Mouse (Mus musculus): ENCODE measurements around the gene Faap20. TPM values are rescaled to one million over a fixed set of nuclear protein-coding genes. Genes with fewer than 3 reads are reported as not detected.
A peak's percentile ranks its signal among the peaks of the same experiment; 100 is the strongest.

Faap20 gene
- polyA plus RNA-seq, 1 experiment from 2014 or later, result 61.0 TPM

- no peaks in the 10 kb centered on the region for H3K9me3 ChIP-seq (replicated peaks)
- 56% methylated on average over 16 of the region's 16 CpGs for WGBS
- no peak overlapping the region for H3K9ac ChIP-seq
- no peak overlapping the region for H3K4me3 ChIP-seq
- 0 out of 2 replicates have a peak, but pooled peaks have one; percentile 13 for ATAC-seq (ENCODE audit: insufficient number of reproducible peaks, low FRiP score)
- H3K36me3 ChIP-seq, result no peaks in the 10 kb centered on the region
- H3K27me3 ChIP-seq (replicated peaks), result no peaks in the 10 kb centered on the region
- no peak overlapping the region for H3K4me2 ChIP-seq
- H3K27ac ChIP-seq (ENCODE audit: poor library complexity, severe bottlenecking), result no peak overlapping the region
- H3K4me1 ChIP-seq (replicated peaks), result peaks cover 48% of the 10 kb centered on the region
Measured at GRCm38 (mm10) chr4:155279926-155280767, 30.5 kb downstream of the Faap20 start.

DNA sequence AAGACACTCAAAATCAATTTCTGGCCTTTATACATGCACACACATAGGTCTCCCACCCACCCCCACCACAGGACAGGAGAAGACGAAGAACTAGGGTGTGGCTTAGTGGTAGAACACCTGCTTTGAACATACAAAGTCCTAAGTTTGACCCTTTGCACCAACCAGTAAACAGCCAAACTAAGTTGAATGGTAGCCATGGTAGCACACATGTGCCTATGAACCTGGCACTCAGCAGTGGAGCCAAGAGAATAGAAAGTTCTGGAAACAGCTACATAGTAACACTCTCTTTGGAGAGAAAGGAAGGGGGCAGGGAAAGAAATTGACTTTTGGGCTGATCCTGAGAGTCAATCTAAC is 31.1 kb downstream of the Faap20 start:
- H3K9ac ChIP-seq, result no peak overlapping the region
- H3K27ac ChIP-seq (ENCODE audit: poor library complexity, severe bottlenecking), result no peak overlapping the region
- no peak for ATAC-seq (ENCODE audit: insufficient number of reproducible peaks, low FRiP score)
- H3K9me3 ChIP-seq (replicated peaks), result no peaks in the 10 kb centered on the region
- H3K36me3 ChIP-seq, result no peaks in the 10 kb centered on the region
- WGBS, result 78% methylated on average over 1 of the region's 1 CpGs
- no peak overlapping the region for H3K4me3 ChIP-seq
- no peaks in the 10 kb centered on the region for H3K27me3 ChIP-seq (replicated peaks)
- H3K4me2 ChIP-seq, result no peak overlapping the region
- H3K4me1 ChIP-seq (replicated peaks), result peaks cover 51% of the 10 kb centered on the region

DNA sequence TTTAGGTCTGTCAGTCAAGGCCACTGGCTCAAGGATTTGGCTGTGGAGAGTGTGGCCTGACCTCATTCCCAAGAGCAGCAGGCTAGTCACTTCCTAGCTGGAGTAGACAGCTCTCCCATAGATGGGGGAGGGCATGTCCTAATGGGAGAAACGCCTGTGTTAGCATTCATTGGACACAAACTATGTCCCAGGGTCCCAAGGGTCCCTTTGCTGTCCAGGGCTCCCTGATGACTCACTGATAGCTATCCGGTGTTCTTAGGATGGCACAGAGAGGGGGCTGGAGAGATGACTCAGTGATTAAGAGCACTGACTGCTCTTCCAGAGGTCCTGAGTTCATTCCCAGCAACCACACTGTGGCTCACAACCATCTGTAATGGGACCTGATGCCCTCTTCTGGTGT is 31.6 kb downstream of the Faap20 start:
- 60% methylated on average over 2 of the region's 2 CpGs for WGBS
- Histone ChIP-seq H3K4me1 (replicated peaks) (peaks cover 51% of the 10 kb centered on the region), H3K36me3 (no peaks in the 10 kb centered on the region), H3K27ac (ENCODE audit: poor library complexity, severe bottlenecking) (no peak overlapping the region), H3K27me3 (replicated peaks) (no peaks in the 10 kb centered on the region), H3K9ac (no peak overlapping the region), H3K4me3 (no peak overlapping the region), H3K4me2 (no peak overlapping the region), H3K9me3 (replicated peaks) (no peaks in the 10 kb centered on the region)
- no peak for ATAC-seq (ENCODE audit: insufficient number of reproducible peaks, low FRiP score)

GRCm38 (mm10) chr4:155281652-155282051 is 32.0 kb downstream of the Faap20 start:
- Histone ChIP-seq H3K9ac (no peak overlapping the region), H3K36me3 (no peaks in the 10 kb centered on the region), H3K4me3 (no peak overlapping the region), H3K4me2 (no peak overlapping the region), H3K27ac (ENCODE audit: poor library complexity, severe bottlenecking) (no peak overlapping the region), H3K27me3 (replicated peaks) (no peaks in the 10 kb centered on the region), H3K4me1 (replicated peaks) (peaks cover 51% of the 10 kb centered on the region), H3K9me3 (replicated peaks) (no peaks in the 10 kb centered on the region)
- 76% methylated on average over 8 of the region's 8 CpGs for WGBS
- ATAC-seq (ENCODE audit: insufficient number of reproducible peaks, low FRiP score), result no peak

DNA sequence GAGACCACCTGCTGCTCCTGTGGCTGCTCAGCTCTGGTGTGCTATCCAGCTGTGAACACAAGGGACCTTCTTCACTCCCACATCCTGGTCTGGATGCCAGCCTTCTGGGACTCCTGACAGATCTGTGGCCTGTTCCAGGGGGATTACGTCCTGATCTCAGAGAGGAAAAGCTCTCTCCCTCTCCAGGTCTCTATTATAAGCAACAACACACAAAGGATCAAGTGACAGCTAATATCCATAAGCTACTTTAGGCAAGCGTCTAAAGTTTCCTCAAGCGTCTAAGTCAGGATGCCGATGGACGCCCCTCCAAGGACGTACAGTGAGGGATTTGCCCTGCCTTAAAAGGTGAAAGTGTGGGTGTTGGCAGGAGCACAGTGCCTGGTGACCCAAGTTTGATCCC is 32.6 kb downstream of the Faap20 start:
- no peak overlapping the region for H3K4me2 ChIP-seq
- 46% methylated on average over 6 of the region's 6 CpGs for WGBS
- H3K9me3 ChIP-seq (replicated peaks), result no peaks in the 10 kb centered on the region
- H3K4me3 ChIP-seq, result no peak overlapping the region
- H3K9ac ChIP-seq, result no peak overlapping the region
- H3K4me1 ChIP-seq (replicated peaks), result peaks cover 51% of the 10 kb centered on the region
- H3K27ac ChIP-seq (ENCODE audit: poor library complexity, severe bottlenecking), result no peak overlapping the region; the same call in 1 of the 2 replicates
- H3K27me3 ChIP-seq (replicated peaks), result no peaks in the 10 kb centered on the region
- no peaks in the 10 kb centered on the region for H3K36me3 ChIP-seq
- no peak for ATAC-seq (ENCODE audit: insufficient number of reproducible peaks, low FRiP score)

DNA sequence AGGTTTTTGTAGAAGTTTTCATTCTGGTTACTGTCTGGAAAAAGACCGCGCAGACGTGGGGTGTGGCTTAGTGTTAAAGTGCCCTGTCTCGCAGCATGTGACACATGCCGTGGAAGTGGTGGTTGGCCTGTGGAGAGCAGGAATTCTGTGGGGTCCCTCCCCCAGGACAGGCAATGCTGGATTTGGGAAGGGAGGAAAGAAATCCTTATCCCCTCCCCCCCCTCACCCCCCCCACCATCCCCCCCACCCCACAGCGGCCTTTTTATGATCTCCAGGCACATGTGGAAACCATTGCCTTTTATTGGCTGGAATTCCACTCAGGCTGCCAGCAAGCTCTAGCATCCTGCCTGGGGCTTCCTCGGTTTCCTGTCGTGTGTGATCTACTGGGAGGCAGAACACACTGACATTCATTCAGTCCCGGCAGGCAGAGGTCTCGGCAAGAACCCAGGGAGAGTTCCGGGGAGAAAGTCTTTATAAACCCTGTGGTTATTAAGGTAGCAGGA is 33.5 kb downstream of the Faap20 start:
- no peaks in the 10 kb centered on the region for H3K36me3 ChIP-seq
- H3K9ac ChIP-seq, result no peak overlapping the region
- peak; percentile 54; the same call in 1 of the 2 replicates for ATAC-seq (ENCODE audit: insufficient number of reproducible peaks, low FRiP score)
- WGBS, result 26% methylated on average over 11 of the region's 11 CpGs
- no peaks in the 10 kb centered on the region for H3K9me3 ChIP-seq (replicated peaks)
- H3K4me1 ChIP-seq (replicated peaks), result peaks cover 51% of the 10 kb centered on the region
- H3K4me2 ChIP-seq, result peak overlapping the region; percentile 22
- no peaks in the 10 kb centered on the region for H3K27me3 ChIP-seq (replicated peaks)
- H3K4me3 ChIP-seq, result 0 out of 2 replicates have a peak overlapping the region, but pooled peaks have one; percentile 6
- H3K27ac ChIP-seq (ENCODE audit: poor library complexity, severe bottlenecking), result peak overlapping the region; percentile 72

- Histone ChIP-seq H3K27ac (ENCODE audit: poor library complexity, severe bottlenecking) (peak overlapping the region; percentile 72), H3K4me3 (0 out of 2 replicates have a peak overlapping the region, but pooled peaks have one; percentile 6), H3K27me3 (replicated peaks) (no peaks in the 10 kb centered on the region), H3K9me3 (replicated peaks) (no peaks in the 10 kb centered on the region), H3K9ac (no peak overlapping the region), H3K4me2 (peak overlapping the region; percentile 22), H3K36me3 (no peaks in the 10 kb centered on the region), H3K4me1 (replicated peaks) (peaks cover 51% of the 10 kb centered on the region)
- 65% methylated on average over 9 of the region's 9 CpGs for WGBS
- no peak for ATAC-seq (ENCODE audit: insufficient number of reproducible peaks, low FRiP score)
Measured at GRCm38 (mm10) chr4:155283585-155283984, 34.0 kb downstream of the Faap20 start.

GRCm38 (mm10) chr4:155284521-155285379 is 35.1 kb downstream of the Faap20 start:
- Histone ChIP-seq H3K4me1 (replicated peaks) (peaks cover 51% of the 10 kb centered on the region), H3K9ac (no peak overlapping the region), H3K36me3 (no peaks in the 10 kb centered on the region), H3K4me2 (no peak overlapping the region), H3K27me3 (replicated peaks) (no peaks in the 10 kb centered on the region), H3K4me3 (no peak overlapping the region), H3K9me3 (replicated peaks) (no peaks in the 10 kb centered on the region), H3K27ac (ENCODE audit: poor library complexity, severe bottlenecking) (peak overlapping the region; percentile 49; the same call in 1 of the 2 replicates)
- peak; percentile 41 for ATAC-seq (ENCODE audit: insufficient number of reproducible peaks, low FRiP score)
- WGBS, result 40% methylated on average over 15 of the region's 15 CpGs

- no peak for ATAC-seq (ENCODE audit: insufficient number of reproducible peaks, low FRiP score)
- H3K4me1 ChIP-seq (replicated peaks), result peaks cover 43% of the 10 kb centered on the region
- no peak overlapping the region for H3K27ac ChIP-seq (ENCODE audit: poor library complexity, severe bottlenecking)
- H3K27me3 ChIP-seq (replicated peaks), result no peaks in the 10 kb centered on the region
- no peak overlapping the region for H3K9ac ChIP-seq
- 89% methylated on average over 4 of the region's 4 CpGs for WGBS
- H3K4me3 ChIP-seq, result no peak overlapping the region
- no peaks in the 10 kb centered on the region for H3K9me3 ChIP-seq (replicated peaks)
- no peak overlapping the region for H3K4me2 ChIP-seq
- no peaks in the 10 kb centered on the region for H3K36me3 ChIP-seq
Measured at GRCm38 (mm10) chr4:155286090-155286489, 36.5 kb downstream of the Faap20 start.

DNA sequence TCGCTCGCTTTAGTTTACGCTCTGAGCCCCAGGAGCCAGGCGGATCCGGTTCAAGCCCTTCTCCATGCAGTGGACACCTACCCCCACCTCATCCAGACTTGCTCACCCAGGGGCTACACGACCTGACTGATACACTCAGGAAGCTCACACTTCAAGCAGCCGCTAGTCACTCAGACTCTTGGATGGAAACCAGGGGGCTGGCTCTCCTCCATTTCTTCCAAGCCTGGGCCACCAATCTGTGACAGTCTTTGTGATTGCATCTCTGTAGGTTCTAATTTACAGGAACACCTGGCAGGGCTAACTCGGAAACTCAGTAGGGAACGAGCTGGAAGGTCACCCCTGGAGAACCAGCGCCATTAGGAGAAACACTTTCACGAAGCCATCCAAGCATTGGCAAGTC is 38.1 kb downstream of the Faap20 start:
- Histone ChIP-seq H3K9ac (no peak overlapping the region), H3K27me3 (replicated peaks) (no peaks in the 10 kb centered on the region), H3K4me1 (replicated peaks) (peaks cover 27% of the 10 kb centered on the region), H3K4me3 (no peak overlapping the region), H3K4me2 (no peak overlapping the region), H3K27ac (ENCODE audit: poor library complexity, severe bottlenecking) (no peak overlapping the region), H3K36me3 (no peaks in the 10 kb centered on the region), H3K9me3 (replicated peaks) (no peaks in the 10 kb centered on the region)
- 82% methylated on average over 11 of the region's 11 CpGs for WGBS
- no peak for ATAC-seq (ENCODE audit: insufficient number of reproducible peaks, low FRiP score)

- WGBS, result 75% methylated on average over 1 of the region's 1 CpGs
Measured at GRCm38 (mm10) chr4:155288586-155288985, 39.0 kb downstream of the Faap20 start.

More at GRCm38 (mm10) chr4:155288586-155288985, 39.0 kb downstream of the Faap20 start:
- Histone ChIP-seq H3K36me3 (no peaks in the 10 kb centered on the region), H3K27me3 (replicated peaks) (no peaks in the 10 kb centered on the region), H3K4me2 (no peak overlapping the region), H3K9me3 (replicated peaks) (no peaks in the 10 kb centered on the region), H3K4me3 (no peak overlapping the region), H3K27ac (ENCODE audit: poor library complexity, severe bottlenecking) (no peak overlapping the region), H3K9ac (no peak overlapping the region), H3K4me1 (replicated peaks) (peaks cover 19% of the 10 kb centered on the region)
- ATAC-seq (ENCODE audit: insufficient number of reproducible peaks, low FRiP score), result no peak

Data from heart, embryonic 12.5 days (tissue).